Mouse (Mus musculus) heart, adult 2 months (tissue): ENCODE measurements at regions not wholly inside any gene's neighbourhood (a gene's known extent, or its start where the extent isn't known, plus 50 kb on each side); places are given as distances from the start of the nearest gene placed in this dataset.

Experiments used
- DNase-seq, 2 experiments: peaks; one replicate each; pipeline ENCODE4 v3.0.0; 2021
- H3K27ac ChIP-seq: fragments of 200-600 bp; 2 replicates; pipeline ENCODE4 v1.8.1; 2022
- H3K27me3 ChIP-seq: fragments of 200-500 bp; 2 replicates; pipeline ENCODE4 v1.6.1; 2012; ENCODE audit warnings: mild to moderate bottlenecking, low read length, inconsistent platforms, mixed read lengths; ENCODE audit not compliant: control insufficient read depth, insufficient read depth
- H3K36me3 ChIP-seq: fragments of 200-500 bp; 2 replicates; pipeline ENCODE4 v1.6.1; 2012; ENCODE audit warnings: low read length, inconsistent platforms; ENCODE audit not compliant: control insufficient read depth, insufficient read depth
- H3K4me1 ChIP-seq: fragments of 200-500 bp; 2 replicates; pipeline ENCODE4 v1.6.1; 2011; ENCODE audit warnings: low read length; ENCODE audit not compliant: control insufficient read depth, insufficient read depth
- H3K4me3 ChIP-seq: fragments of 200-600 bp; 2 replicates; pipeline ENCODE4 v1.8.1; 2022
- H3K79me2 ChIP-seq: fragments of 200-500 bp; replicated peaks from 2 replicates; pipeline ENCODE4 v1.6.1; 2012; ENCODE audit warnings: mild to moderate bottlenecking, inconsistent platforms, low read length, moderate library complexity, mixed read lengths; ENCODE audit not compliant: control insufficient read depth, insufficient read depth
- H3K9ac ChIP-seq: fragments of 200-500 bp; 2 replicates; pipeline ENCODE4 v1.6.1; 2012; ENCODE audit warnings: low read depth, mild to moderate bottlenecking, control low read depth, inconsistent platforms, low read length, mixed read lengths
- CTCF ChIP-seq: fragments of 200-600 bp; IDR thresholded peaks from 2 replicates; pipeline ENCODE4 v1.8.1; 2022; ENCODE audit warnings: antibody characterized with exemption, mild to moderate bottlenecking, moderate library complexity
- EP300 ChIP-seq: fragments of 200-500 bp; IDR thresholded peaks from 2 replicates; pipeline ENCODE4 v1.6.1; 2011; ENCODE audit warnings: low read depth, low read length, control low read depth; ENCODE audit not compliant: insufficient read depth
- POLR2A ChIP-seq: fragments of 200-500 bp; IDR thresholded peaks from 2 replicates; pipeline ENCODE4 v1.6.1; 2011; ENCODE audit warnings: mild to moderate bottlenecking, low read depth, low read length, control low read depth; ENCODE audit not compliant: insufficient read depth
- WGBS: fragments of 180-500 bp; shearing (Covaris S2); methylation state at CpG from one replicate; pipeline ENCODE4 v1.1.7; 2018; 5-methylcytosine and 5-hydroxymethylcytosine counted together
- intact Hi-C: fragments of 180-260 bp; cut with DNase I; formaldehyde crosslinking; loops from one replicate; pipeline ENCODE4 v1.15.1; 2025

- H3K79me2 ChIP-seq, result no peaks in the 10 kb centered on the region
- no peak overlapping the region for H3K27ac ChIP-seq
- H3K9ac ChIP-seq, result no peak overlapping the region
- TF ChIP-seq POLR2A (no peak), EP300 (no peak), CTCF (no peak)
- WGBS, result 79% methylated on average over 5 of the region's 5 CpGs
- intact Hi-C loops, result no loop called here
- no peak overlapping the region for H3K4me3 ChIP-seq
- no peaks in the 10 kb centered on the region for H3K36me3 ChIP-seq
- no peak for DNase-seq
- H3K27me3 ChIP-seq, result no peaks in the 10 kb centered on the region
- no peaks in the 10 kb centered on the region for H3K4me1 ChIP-seq
These were observed 387.6 kb downstream of the Adgrl2 start for GRCm38 (mm10) chr3:148602730-148603255.

- Histone ChIP-seq H3K4me1 (no peaks in the 10 kb centered on the region), H3K4me3 (no peak overlapping the region), H3K27ac (no peak overlapping the region), H3K79me2 (no peaks in the 10 kb centered on the region), H3K9ac (no peak overlapping the region), H3K27me3 (no peaks in the 10 kb centered on the region), H3K36me3 (no peaks in the 10 kb centered on the region)
- intact Hi-C loops, result no loop called here
- TF ChIP-seq EP300 (no peak), POLR2A (no peak), CTCF (no peak)
- no peak for DNase-seq
- 92% methylated on average over 4 of the region's 4 CpGs for WGBS
These were observed 394.8 kb downstream of the Adgrl2 start for GRCm38 (mm10) chr3:148595561-148595960.

DNA sequence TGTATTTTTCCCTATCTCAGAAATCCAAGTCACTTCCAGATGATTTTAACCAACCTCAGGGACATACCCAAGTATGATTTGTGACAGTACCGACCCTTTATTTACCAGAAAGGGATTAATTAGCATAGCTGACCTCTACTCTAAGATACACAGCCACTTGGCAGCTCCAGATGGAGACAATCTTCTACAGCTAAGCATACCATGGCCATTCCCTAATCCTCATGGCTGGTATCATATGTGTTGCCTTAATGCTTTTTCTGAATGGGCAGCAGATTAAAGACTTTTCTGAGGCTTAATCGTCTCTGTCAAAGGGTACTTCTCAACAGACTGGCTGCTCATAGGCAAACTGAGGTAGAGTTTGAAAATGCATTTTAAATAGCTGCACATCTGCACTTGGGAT lies 400.8 kb downstream of the Adgrl2 start:
- Histone ChIP-seq H3K4me3 (no peak overlapping the region), H3K36me3 (no peaks in the 10 kb centered on the region), H3K27ac (no peak overlapping the region), H3K9ac (no peak overlapping the region), H3K79me2 (no peaks in the 10 kb centered on the region), H3K27me3 (no peaks in the 10 kb centered on the region), H3K4me1 (no peaks in the 10 kb centered on the region)
- 75% methylated on average over 2 of the region's 2 CpGs for WGBS
- DNase-seq, result no peak
- no peak for TF ChIP-seq CTCF
- TF ChIP-seq EP300, result no peak
- no peak for TF ChIP-seq POLR2A
- intact Hi-C loops, result no loop called here

DNA sequence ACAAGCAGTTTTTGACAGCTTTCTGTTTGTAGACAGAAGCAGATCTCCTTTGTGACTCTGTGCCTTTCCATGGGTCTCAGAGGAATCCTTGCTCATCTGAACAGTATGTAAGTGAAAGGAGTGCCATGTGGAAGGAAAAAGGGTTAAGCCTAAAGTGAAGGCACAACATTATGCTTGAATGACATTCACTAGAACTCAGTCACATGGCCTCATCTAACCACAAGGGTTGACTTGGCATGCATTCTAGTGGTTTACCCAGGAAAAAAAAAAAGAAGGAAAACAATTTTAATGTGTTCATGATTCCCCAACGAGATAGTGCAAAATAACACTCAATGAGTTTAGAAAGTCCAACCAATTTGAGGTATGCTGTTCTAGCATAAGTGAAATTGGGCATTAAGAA lies 414.6 kb downstream of the Adgrl2 start:
- WGBS, result 74% methylated on average over 1 of the region's 1 CpGs
- no peak overlapping the region for H3K4me3 ChIP-seq
- intact Hi-C loops, result no loop called here

GRCm38 (mm10) chr3:148572493-148572892 lies 417.9 kb downstream of the Adgrl2 start:
- Histone ChIP-seq H3K27me3 (no peaks in the 10 kb centered on the region), H3K36me3 (no peaks in the 10 kb centered on the region), H3K27ac (no peak overlapping the region), H3K79me2 (no peaks in the 10 kb centered on the region), H3K4me1 (no peaks in the 10 kb centered on the region), H3K4me3 (no peak overlapping the region), H3K9ac (no peak overlapping the region)
- intact Hi-C loops, result no loop called here
- DNase-seq, result no peak
- 67% methylated on average over 4 of the region's 4 CpGs for WGBS
- TF ChIP-seq CTCF (no peak), EP300 (no peak)

More for the DNA sequence above, 414.6 kb downstream of the Adgrl2 start:
- Histone ChIP-seq H3K79me2 (no peaks in the 10 kb centered on the region), H3K36me3 (no peaks in the 10 kb centered on the region), H3K27me3 (no peaks in the 10 kb centered on the region), H3K4me1 (no peaks in the 10 kb centered on the region), H3K27ac (no peak overlapping the region), H3K9ac (no peak overlapping the region)
- no peak for TF ChIP-seq POLR2A
- no peak for TF ChIP-seq CTCF
- no peak for TF ChIP-seq EP300
- DNase-seq, result no peak

GRCm38 (mm10) chr3:148564716-148565115 lies 425.6 kb downstream of the Adgrl2 start:
- 78% methylated on average over 4 of the region's 4 CpGs for WGBS
- no peak overlapping the region for H3K9ac ChIP-seq
- H3K36me3 ChIP-seq, result no peaks in the 10 kb centered on the region
- no peak for DNase-seq
- H3K79me2 ChIP-seq, result no peaks in the 10 kb centered on the region
- intact Hi-C loops, result no loop called here
- no peaks in the 10 kb centered on the region for H3K27me3 ChIP-seq
- H3K4me3 ChIP-seq, result no peak overlapping the region
- TF ChIP-seq EP300 (no peak), POLR2A (no peak), CTCF (no peak)
- H3K4me1 ChIP-seq, result no peaks in the 10 kb centered on the region
- no peak overlapping the region for H3K27ac ChIP-seq
